Mouse (Mus musculus): ENCODE data around the gene Rnf144b.

DNA sequence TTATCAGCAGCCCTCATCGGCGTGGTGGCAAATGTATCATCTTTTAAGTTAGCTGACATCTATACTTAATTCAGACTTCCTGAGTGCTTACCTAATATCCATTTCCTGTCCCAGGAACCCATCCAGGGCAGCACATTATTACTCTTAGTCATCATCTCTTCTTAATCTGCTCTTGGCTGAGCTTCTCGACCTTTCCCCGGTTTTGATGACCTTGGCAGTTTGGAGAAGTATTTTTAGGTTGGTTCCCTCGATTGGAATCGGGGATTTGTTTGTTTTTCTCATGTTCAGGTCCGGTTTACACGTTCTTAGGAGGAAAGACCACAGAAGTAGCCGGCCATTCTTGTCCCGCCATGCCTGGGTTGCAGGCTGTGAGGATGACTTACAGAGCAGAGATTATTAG lies 50.4 kb downstream of the Rnf144b start:
- TF ChIP-seq CTCF (IDR thresholded peaks at IDR 0.05; ENCODE audit: control insufficient read depth, insufficient read depth, insufficient replicate concordance, low read depth, low read length): no peak
- TF ChIP-seq POLR2A (IDR thresholded peaks at IDR 0.05; ENCODE audit: control insufficient read depth, low read depth, low read length): no peak

All from testis, adult 2 months (tissue).